Mouse (Mus musculus): Measurements from ENCODE around the gene Bcas3.
A peak's percentile ranks its signal among the peaks of the same experiment; 100 is the strongest.

Gene Bcas3

GRCm38 (mm10) chr11:85543311-85543710 lies 190.3 kb downstream of the Bcas3 start:
- no peak for DNase-seq

GRCm38 (mm10) chr11:85545602-85546001 lies 192.6 kb downstream of the Bcas3 start:
- no peak for DNase-seq

GRCm38 (mm10) chr11:85547966-85548365 lies 195.0 kb downstream of the Bcas3 start:
- no peak for DNase-seq

GRCm38 (mm10) chr11:85549651-85550050 lies 196.7 kb downstream of the Bcas3 start:
- no peak for DNase-seq

- DNase-seq: no peak
Measured at GRCm38 (mm10) chr11:85555066-85555465, 202.1 kb downstream of the Bcas3 start.

- no peak for DNase-seq
Measured at GRCm38 (mm10) chr11:85555721-85556120, 202.8 kb downstream of the Bcas3 start.

GRCm38 (mm10) chr11:85565068-85565467 lies 212.1 kb downstream of the Bcas3 start:
- DNase-seq: no peak

GRCm38 (mm10) chr11:85571040-85571439 lies 218.1 kb downstream of the Bcas3 start:
- no peak for DNase-seq

- DNase-seq: no peak
Measured at GRCm38 (mm10) chr11:85571936-85572335, 219.0 kb downstream of the Bcas3 start.

GRCm38 (mm10) chr11:85572590-85572989 lies 219.6 kb downstream of the Bcas3 start:
- no peak for DNase-seq

- DNase-seq: peak; percentile 1
Measured at GRCm38 (mm10) chr11:85574496-85574895, 221.5 kb downstream of the Bcas3 start.

GRCm38 (mm10) chr11:85577816-85578645 lies 225.1 kb downstream of the Bcas3 start:
- DNase-seq: no peak

- no peak for DNase-seq
Measured at GRCm38 (mm10) chr11:85584086-85584485, 231.1 kb downstream of the Bcas3 start.

- DNase-seq: no peak
Measured at GRCm38 (mm10) chr11:85593636-85594035, 240.7 kb downstream of the Bcas3 start.

GRCm38 (mm10) chr11:85599251-85599650 lies 246.3 kb downstream of the Bcas3 start:
- DNase-seq: no peak

GRCm38 (mm10) chr11:85603546-85604322 lies 250.8 kb downstream of the Bcas3 start:
- DNase-seq: no peak

- DNase-seq: no peak
Measured at GRCm38 (mm10) chr11:85609303-85609940, 256.5 kb downstream of the Bcas3 start.

- no peak for DNase-seq
Measured at GRCm38 (mm10) chr11:85613035-85613434, 260.1 kb downstream of the Bcas3 start.

- DNase-seq: no peak
Measured at GRCm38 (mm10) chr11:85613586-85613985, 260.6 kb downstream of the Bcas3 start.

- DNase-seq: no peak
Measured at GRCm38 (mm10) chr11:85614431-85614830, 261.5 kb downstream of the Bcas3 start.

GRCm38 (mm10) chr11:85615421-85615820 lies 262.5 kb downstream of the Bcas3 start:
- DNase-seq: no peak

- no peak for DNase-seq
Measured at GRCm38 (mm10) chr11:85621486-85621885, 268.5 kb downstream of the Bcas3 start.

GRCm38 (mm10) chr11:85621994-85622393 lies 269.0 kb downstream of the Bcas3 start:
- no peak for DNase-seq

GRCm38 (mm10) chr11:85625206-85625605 lies 272.2 kb downstream of the Bcas3 start:
- DNase-seq: no peak
